Mouse (Mus musculus) liver, adult (tissue): Measurements from ENCODE around the gene Glo1.

ENCODE experiments used
- GATA4 ChIP-seq: IDR thresholded peaks from 2 replicates; pipeline ENCODE4 v1.6.1; 2014; ENCODE audit warnings: mild to moderate bottlenecking, low read length; ENCODE audit not compliant: insufficient replicate concordance

Gene Glo1

DNA sequence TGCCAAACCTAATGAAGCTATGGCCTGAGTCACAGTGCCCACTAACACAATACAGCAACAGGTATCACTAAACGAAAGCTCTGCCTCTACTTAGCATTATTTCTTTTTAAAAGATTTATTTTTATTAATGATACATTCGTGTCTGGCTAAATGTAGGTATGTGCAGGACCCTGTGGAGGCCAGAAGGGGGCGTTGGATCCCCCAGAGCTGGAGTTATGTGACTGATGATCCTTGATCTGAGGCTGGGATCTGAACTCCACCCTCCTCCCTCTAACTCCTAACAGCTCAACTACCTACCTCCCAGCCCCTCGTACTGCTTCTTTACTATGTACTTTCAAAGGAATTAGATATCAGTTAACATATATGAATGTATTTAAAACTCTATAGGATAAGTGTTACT is 5.2 kb downstream of the Glo1 start:
- TF ChIP-seq GATA4, result no peak

DNA sequence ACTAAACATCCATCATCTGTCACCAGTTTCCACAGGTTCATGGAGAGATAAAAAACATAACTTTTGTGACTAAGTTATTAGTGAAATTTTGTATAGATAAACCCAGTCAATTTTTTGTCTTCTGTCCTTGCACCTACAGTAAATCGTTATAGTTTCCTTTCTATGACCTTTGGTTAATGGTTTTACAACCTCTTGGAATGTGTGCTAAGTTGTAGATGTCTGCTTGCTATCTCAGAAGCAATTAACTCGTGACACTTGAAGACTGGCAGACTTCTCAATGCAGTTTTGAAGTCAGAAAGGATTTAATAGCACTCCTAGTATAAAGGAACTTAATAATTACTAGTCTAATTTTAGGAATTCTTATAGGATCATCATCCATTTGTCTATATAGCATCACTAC is 6.1 kb downstream of the Glo1 start:
- TF ChIP-seq GATA4, result no peak

DNA sequence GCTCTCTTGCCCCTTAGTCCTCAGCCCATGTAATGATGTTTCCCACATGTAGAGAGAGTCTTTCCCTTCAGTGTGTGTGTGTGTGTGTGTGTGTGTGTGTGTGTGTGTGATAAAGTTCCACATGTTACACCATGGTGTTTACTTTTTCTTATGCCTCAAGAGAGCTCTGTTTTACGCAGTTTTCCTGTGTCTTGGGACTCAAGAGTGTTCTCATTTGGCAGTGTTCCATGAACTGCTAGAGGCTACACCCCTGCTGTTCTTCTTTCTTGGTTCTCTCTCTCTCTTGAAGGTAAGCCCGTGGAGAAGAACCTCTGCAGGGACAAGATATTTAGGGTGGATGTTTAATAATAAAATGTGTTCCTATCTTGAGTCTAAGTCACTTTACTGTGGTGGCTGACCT is 7.5 kb downstream of the Glo1 start:
- TF ChIP-seq GATA4, result no peak

DNA sequence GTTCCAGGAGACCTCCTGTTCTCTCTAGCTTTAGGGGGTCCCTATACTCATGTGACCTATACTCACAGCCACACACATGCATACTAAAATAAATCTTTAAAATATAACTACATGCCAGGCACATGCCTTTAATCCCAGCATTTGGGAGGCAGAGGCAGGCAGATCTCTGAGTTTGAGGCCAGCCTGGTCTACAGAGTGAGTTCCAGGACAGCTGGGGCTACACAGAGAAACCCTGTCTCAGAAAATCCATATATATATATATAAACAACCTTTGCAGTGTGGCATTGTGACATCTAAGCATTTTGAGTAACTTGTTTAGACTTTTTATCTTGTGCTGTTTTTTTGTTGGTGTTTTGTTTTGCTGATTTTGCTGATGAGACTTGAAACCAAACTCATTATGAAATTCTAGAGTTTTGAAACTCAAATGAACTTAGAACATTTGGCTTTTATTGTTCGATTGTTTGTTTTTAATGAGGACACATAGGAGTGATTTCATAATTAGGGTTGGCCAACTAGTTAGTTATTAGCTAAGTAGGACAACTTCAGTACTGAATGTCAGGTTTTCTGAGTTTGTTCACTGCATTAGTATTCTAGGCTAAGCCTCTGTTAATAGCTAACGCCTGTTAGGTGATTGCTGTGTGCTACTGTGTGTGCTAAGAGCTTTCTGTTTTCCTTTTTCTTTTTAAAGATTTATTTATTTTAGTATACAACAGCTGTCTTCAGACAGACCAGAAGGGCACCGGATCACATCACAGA is 8.4 kb downstream of the Glo1 start:
- TF ChIP-seq GATA4, result no peak

DNA sequence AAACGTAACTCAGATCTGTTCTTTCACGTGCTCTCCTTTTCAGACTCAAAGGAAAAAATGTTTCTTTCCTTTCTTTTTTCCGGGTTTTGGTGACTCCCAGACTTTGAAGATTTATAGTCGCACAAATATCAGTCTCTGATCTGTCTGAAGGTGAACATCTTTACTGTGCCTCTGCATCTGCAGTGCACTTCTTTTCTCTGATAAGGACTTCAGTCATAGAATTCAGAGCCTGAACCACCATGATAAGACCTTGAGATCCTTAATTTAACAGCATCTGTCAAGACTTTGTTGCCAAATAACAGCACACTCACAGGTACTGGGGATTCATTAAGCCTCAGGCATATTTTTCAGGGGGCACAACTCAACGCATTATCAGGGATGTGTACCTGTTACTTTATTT is 10.5 kb downstream of the Glo1 start:
- no peak for TF ChIP-seq GATA4

DNA sequence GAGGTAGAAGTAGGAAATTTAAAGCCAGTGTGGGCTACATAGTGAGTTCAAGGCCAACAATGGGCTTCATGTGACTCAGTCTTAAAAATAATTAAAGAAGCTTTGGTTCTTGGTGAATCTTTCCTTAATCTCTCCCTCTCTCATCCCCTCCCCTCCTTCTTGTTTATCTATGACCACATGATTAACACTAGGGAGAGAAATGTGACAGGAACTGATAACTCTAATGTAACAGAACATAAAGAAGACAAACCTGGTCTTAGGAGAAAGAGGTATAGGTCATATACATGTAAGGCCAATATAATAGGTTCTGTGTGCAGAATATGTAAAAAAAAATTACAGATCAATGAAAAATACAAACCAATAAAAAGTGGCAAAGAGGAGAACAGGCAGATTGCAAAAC is 13.3 kb downstream of the Glo1 start:
- TF ChIP-seq GATA4, result no peak

DNA sequence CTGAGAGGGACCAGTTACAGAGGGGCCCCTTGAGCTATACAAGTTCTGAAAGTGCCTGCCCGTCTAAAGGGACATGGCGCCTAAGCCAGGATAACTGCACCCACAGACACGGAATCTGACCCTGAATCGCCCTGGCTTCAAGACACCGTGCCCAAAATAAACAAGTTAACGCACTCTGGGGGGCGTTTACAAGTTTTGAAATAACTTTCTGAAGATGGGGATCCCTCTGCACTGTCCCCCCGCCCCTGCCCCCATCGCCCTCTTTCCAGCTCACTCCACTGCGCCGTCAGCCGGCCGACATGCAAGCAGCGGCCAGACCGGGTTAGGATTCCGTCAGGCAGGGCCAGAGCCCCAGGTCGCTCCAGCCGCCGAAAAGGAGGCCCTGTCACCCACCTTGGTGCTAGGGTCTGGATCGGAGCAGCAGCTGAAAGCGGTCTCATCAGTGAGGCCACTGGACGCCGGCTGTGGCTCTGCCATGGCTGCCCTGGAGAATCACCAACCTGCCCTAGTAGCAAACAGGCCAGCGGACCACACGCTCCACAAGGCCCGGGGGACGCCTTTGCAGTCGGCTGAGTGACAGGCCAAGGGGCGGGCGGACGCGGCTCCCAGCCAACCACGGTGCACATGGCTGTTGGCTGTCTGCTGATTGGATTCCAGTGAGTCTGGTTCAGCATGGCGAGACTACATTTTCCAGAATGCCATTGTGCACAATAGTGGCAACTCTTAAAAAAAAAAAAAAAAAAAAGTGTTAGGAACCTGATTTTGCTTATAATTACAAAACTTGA is 14.4 kb downstream of the Glo1 start:
- TF ChIP-seq GATA4, result peak; percentile 6; the same call in 1 of the 2 replicates

DNA sequence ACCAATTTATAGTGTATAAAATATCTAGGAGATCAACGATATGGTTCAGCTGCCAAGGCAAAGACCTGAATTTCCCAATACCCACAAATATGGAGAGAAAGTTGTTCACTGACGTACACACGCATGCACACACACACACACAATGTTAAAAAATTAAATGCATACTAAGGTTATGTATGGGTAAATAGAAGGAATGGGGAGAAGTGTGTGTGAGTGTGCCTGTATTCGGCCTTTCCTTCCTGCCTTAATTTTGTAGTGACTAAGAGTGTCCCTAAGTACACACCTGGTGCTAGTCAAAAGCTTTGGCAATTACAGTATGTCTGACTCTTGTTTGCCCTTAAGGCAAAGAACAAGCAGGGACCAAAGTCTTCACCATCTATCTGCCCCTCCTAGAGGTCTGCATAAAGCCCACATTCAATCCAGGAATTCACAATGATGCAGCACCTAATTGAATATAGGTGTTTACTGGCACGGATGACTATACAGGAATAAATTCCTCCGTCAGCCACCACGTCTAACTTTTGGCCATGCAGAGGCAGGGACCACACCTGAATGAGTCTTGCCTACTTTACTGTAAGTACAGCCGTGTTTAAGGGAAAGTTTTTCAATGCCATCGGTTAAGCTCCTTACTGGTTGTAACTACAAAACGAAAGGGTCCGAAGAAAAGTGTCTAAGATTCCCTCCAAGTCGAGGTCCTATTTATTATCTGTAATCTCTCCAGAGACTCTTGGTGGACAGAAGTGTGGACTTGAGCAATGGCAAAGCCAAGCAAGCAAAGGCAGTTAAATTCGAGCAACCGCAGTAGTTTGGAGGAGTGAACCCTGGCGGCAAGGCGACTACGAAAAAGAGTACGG is 15.2 kb downstream of the Glo1 start:
- no peak for TF ChIP-seq GATA4

DNA sequence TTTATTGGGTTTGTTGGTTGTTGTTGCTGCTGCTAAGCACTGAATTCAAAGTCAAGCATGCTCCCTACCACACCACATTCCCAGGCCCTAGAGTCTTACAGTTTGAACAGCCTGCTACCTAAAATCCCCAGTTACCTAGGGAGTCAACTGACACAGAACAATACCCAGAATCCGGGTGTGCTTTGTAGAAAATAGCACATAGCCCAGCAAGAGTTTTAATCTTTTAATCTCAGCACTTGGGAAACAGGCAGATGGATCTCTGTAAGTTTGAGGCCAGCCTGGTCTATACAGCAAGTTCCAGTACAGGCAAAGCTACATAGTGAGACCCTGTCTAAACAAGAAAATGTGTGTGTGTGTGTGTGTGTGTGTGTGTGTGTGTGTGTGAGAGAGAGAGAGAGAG is 15.9 kb downstream of the Glo1 start:
- TF ChIP-seq GATA4, result no peak

DNA sequence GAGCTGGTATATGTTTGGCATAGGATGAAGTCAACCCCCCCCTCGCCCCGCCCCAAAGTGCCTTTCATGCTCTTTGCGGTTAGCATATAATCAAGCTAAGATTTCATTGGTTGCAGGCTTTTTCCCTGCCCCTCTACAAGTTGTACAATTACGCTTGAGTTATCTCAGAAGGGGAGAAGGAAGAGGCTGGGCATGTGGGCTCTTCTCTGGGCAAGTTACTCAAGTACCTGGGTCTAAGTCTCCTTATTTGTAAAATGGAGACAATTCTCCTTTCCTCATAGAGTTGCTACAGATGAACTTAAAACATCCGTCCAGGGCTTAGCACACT is 16.7 kb downstream of the Glo1 start:
- no peak for TF ChIP-seq GATA4

DNA sequence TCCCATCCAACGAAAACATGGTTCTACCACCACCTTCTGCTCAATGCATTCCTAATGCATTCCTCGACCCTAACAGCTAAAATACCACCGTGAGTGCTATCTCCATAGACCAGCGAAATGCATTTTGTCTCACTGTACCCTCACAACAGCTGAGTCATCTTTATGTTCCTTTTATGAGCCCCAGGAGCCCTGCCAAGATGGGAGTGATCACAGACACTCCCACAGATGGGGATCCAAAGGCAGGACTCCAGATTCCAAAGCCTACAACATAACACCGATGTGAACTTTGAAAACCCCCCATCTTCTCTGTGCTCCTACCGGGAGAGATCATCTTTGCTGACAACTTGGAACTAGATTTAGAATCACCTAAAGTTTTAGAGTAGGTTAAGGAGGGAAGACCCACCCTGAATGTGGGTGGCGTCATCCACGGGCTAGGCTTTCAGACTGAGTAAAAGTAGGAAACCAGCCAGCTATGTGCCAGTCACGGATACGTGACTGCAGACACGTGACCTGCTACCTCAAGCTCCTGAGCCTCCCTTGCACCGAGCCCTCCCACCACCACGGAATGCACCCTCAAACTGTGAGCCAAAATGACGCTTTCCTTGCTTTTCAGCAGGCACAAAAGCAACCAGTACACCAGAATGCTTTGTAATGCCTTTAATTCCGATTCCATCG is 17.2 kb downstream of the Glo1 start:
- no peak for TF ChIP-seq GATA4

DNA sequence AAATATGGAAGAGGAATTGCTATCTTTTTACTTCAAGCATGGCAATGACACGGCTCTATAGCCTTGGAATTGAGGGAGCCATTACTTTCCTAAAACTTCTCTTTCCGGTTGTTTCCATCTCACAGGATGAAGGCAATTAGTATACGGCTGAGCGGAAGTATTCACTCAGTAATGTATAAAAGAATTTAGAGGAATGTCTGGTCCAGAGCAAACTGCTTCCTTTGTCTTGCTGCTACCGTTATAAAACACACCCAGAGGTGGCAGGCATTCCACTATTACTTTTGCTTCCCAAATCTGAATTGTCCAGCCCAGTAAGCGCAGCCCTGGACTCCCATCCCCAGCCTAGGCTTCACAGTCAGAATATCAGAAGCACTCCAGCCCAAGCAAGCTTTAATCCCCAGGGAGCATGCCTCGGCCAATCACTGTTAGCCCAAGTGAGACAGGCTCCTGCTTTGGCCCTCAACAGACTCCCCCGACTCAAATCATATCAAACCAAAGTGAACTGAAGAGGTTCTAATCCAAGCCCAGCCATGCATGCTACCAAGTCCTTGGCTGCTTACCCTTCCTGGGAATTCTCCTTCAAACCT is 18.7 kb downstream of the Glo1 start:
- TF ChIP-seq GATA4, result no peak

DNA sequence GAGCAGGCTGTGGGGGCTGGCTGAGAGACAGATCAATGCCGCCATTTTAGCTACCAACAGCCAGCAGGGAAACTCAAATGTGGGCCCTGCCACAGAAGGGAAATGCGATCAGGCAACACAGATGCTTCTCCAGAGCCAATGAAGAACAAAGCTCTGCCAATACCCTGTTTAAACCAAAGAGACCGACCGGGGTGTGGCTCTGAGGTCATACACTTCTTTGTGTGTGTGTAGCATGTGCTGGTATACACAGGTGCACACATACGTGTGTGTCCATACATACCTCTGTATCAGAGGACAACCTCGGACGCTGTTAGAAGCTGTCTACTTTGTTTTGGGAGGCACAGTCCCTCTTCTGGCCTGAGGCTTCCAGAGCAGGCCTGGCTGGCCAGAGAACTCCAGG is 19.3 kb downstream of the Glo1 start:
- no peak for TF ChIP-seq GATA4

DNA sequence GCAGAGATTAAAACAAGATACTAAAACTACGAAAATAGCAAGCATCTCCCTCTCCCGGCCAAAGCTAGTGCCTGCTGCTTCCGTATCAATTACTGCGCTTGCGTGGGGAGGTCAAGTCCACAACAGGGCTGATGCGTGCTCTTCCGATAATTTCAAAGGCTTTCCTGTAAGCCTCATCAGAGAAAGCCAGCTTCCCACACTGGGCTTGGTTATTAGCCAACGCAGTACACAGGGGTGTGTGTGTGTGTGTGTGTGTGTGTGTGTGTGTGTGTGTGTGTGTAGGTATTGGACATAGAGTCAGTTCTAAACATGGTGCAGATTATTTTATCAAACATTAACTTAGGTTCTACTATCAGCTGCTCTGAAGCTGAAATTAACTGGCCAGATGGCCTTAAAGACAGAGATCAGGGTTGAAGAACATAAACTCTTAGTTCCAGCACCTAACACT is 20.0 kb downstream of the Glo1 start:
- peak; percentile 74 for TF ChIP-seq GATA4

DNA sequence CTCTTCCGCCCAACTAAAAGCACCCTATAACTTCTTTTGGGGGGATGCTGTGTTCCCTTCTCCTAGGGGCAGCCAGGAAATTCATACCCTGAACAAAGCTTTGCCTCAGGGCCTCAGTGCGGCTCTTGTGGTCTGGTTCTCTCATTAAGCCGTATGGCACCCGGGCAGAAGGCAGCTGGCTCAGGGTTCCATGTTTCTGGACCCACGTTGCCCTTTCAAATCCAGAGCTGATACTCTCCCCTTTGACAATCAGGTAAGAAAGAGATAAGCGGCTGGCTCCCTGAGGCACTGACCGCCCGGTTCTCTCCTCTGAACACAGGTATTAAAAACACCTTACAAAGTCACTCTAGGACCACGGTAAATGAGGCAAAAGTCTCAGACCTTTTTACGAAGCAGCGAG is 20.5 kb downstream of the Glo1 start:
- no peak for TF ChIP-seq GATA4
